Mouse (Mus musculus): ENCODE measurements around the gene Glrx5.

The Glrx5 gene

DNA sequence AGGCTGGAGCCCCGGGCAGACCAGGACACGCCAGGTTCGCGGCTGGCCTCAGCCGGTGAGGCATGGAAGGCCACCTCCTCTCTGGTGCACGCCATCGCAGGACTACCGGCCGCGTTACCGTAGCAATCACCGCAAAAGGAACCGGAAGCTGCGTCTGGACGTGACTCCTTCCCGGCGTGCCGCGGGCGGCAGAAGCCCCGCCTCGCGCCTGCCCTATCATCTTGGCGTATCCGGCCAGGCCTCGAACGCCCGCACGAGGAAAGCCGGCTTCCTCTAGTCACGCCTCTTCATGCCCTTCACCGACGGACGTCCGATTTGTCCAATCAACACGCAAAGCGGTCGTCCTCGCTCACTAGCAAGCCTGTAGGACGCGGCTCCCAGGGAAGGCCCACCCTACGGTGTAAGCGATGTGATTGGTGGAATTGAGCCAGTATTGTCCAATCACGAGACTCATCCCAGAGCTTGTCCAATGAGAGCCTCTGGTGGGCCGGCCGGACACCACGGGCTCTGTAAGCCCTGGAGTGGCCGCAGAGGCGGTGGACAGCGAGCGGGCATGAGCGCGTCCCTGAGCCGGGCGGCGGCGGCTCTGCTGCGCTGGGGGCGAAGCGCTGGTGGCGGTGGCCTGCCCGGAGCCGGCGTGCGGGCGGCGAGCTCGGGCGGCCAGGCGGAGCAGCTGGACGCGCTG, at the start of gene Glrx5:
TSS of gene Glrx5 (plus strand) at position 542 of the 685 bp plus-strand sequence.
- in situ Hi-C loops (cut with MboI): loop anchor here (25.0 kb wide), 1 partner anchor 295 kb away; no protein-coding TSS in a partner anchor

- in situ Hi-C loops (cut with MboI): no loop called here
Observed at GRCm38 (mm10) chr12:104983476-104983875, 49.0 kb upstream of the Glrx5 start.

GRCm38 (mm10) chr12:104985088-104985487, 47.4 kb upstream of the Glrx5 start:
- in situ Hi-C loops (cut with MboI): no loop called here

GRCm38 (mm10) chr12:104986001-104986400, 46.5 kb upstream of the Glrx5 start:
- in situ Hi-C loops (cut with MboI): no loop called here

GRCm38 (mm10) chr12:104986781-104987180, 45.7 kb upstream of the Glrx5 start:
- in situ Hi-C loops (cut with MboI): no loop called here

DNA sequence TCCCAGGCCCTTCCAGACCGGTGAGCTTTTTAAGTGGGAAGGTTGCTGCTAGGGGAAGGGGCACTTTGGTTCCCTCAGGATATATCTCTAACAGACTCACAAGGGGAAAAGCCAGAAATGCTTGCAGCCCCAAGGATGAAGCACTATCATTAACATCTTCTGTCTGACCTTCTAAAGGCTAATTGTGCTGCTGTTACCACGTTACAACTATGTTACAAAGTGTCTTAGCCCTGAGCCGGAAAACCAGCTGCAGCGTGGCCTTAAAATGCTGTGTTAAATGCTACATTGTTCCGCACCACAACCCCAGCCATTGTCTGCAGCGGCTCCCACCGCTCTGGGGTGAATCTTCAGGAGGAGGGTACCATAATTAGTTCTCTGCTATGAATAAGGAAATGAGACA, 44.6 kb upstream of the Glrx5 start:
- in situ Hi-C loops (cut with MboI): no loop called here

DNA sequence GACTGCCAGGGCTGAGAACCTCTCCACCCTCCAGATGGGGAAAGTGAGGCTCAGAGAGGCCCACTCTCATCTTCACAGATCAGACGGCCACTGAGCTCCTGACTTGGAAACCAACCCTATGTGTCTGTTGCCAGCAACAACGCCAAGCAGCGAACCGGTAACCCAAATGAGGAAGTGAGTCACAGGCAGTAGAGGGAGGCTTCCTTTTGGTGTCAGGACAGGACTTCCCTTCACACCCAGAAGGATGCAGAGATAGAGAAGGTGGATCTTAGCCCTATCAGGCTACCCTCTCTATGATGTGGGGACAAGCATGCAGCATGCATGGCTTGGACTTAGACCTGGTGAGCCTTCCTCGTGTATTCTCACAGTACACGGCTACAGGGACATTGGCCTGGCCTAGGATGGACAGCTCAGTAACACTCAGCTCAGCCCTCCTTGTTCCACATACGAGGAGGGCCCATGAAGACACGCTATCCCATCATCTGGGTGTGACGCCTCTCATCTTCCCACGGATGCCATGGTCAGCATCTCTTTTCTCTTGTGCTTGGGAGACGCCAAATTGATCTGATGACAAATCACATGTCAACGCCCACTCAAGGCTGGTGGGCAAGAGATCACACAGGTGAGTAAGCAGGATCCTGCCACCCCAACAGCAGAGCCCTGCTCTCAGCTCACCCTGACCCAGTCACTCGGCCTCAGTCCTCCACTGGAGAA, 41.6 kb upstream of the Glrx5 start:
- in situ Hi-C loops (cut with MboI): no loop called here

DNA sequence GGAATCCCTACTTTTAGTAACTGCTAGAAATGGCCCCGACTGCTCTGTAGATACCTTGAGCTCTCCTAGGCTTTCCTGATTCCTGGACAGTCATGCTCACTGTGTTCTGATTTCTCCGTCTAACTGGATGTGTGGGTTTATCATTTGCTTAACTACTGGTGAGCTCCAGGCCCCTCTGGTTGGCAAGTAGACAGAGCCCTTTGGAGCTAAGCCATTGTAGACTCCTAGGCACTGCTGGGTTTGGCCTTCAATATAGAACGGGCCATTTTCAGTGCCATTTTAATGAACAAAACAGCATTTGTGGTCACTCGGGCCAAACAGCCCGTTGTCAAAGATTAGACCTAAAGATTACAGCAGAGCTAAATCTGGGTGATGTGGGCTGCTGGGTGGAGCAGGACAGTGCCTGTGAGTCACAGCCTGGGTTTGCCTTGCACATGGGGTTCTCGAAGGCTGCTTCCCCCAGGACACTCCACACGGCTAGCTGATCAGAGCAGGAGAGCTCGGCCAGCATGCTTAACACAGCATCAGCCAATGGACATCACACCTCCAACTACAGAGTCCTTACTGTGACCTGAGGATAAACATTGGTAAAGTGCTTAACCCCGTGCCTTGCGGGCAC, 40.3 kb upstream of the Glrx5 start:
- in situ Hi-C loops (cut with MboI): no loop called here

GRCm38 (mm10) chr12:104992838-104993237, 39.6 kb upstream of the Glrx5 start:
- in situ Hi-C loops (cut with MboI): no loop called here

GRCm38 (mm10) chr12:104995259-104995876, 37.1 kb upstream of the Glrx5 start:
- in situ Hi-C loops (cut with MboI): no loop called here

DNA sequence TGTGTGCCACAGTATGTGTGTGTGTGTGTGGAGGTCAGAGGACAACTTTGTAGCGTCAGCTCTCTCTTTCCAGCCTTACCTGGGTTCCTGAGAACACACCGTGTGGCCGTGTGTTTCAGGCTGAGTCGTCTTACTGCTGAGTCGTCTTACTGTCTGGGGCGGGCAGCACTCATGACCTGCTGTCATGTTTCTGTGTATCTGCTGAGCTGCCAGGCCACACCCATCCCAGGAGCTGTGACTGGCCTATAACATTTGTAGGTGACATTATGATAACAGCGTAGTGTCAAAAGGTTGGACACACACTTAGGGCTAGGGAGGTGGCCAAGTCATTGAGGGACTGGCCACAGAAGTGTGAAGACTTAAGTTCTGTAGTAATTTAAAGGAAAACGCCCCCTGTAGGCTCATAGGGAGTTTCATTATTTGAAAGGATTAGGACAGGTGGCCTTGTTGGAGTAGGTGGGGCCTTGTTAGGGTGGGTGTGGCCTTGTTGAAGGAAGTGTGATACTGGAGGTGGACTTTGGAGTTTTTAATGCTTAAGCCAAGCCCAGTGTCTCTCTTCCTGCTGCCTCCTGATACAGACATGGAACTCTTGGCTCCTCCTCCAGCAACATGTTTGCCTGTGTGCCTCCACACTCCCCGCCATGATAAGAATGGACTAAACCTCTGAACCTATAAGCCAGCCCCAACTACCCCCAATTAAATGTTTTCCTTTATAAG, 36.3 kb upstream of the Glrx5 start:
- in situ Hi-C loops (cut with MboI): no loop called here

- in situ Hi-C loops (cut with MboI): no loop called here
Observed at GRCm38 (mm10) chr12:104997159-104997558, 35.3 kb upstream of the Glrx5 start.

DNA sequence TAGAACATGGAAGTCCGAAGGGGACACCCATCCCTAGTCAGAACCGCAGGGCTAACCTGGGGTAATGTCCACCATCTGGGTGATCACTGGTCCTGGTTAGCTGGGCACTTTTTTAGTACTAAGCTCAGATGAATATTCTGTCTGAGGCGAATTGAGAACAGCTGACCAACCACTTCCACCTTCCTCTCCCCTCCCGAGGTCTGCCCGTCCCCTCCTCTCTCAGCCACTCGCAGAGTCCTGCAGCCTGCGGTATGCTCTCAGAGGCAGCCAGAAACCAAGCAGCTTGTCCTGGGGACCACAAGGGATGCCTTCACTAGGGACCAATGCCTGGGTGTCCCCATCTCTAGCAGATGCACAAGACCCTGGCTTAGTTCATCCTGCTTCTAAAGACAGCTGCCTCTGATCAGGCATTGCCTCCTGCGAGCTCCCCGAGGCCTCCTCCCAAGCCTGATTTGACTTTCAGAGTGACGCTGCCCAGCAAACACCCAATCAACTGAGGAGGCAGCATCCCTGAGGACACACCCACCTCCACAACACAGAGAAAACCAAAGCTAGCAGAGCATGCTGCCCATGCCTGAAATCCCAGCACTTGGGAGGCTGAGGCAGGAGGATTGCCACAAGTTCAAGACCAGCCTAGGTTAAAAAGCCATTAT, 34.7 kb upstream of the Glrx5 start:
- in situ Hi-C loops (cut with MboI): no loop called here

- in situ Hi-C loops (cut with MboI): no loop called here
Observed at GRCm38 (mm10) chr12:104998541-104998940, 33.9 kb upstream of the Glrx5 start.

DNA sequence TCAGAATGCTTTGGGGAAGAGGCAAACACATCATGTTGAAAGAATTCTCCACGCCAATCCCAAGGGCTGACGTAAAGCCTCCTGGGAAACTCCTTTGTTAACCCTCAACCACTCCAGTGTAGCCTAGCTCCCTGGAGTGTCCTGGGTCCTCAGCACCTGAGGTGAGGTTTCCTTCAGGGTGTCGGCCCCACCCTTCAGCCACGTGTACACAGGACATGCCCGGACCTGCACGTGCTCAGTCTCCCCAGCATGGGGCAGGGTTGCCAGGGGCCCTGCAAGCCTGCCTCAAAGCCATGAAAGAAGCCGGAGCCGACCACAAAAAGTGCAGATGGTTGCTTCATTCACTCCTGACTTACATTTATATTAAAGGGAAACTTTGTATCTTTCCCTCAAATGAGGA, 33.3 kb upstream of the Glrx5 start:
- in situ Hi-C loops (cut with MboI): no loop called here

DNA sequence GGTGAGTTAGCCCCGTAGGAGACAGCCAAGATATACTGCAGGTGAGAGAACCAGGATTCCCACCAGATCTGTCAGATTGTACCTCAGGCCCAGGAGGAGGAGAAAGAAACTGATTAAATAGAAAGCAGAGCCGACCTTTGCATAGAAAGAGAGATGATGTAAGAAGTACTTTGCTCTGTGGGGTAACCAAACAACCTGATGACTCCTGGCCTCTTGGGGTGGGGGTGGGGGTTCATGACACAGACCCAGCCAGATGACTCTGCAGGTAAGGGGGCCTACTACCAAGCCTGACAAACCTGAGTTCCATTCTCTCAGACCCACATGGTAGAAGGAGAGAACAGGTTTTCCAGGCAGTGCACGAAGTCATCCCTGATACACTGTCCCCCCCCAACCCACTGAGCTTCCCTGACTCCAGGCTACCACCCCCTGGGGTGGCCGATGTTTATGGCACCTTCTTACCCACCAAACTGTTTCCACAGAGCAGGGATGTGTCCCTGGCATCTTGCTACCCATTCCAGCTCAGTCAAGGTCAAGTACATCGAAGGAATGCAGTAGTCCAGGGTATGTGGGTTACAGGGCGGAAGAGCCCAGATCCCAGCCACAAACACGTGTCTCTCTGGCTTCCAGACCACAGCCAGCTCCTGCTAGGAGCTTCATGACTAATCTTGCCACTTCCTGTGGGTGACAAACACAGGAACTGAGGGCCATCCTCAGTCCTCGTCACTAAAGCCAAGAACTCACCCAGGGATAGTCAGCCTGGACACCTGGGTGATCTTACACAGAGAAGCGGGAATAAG, 31.8 kb upstream of the Glrx5 start:
- in situ Hi-C loops (cut with MboI): no loop called here

DNA sequence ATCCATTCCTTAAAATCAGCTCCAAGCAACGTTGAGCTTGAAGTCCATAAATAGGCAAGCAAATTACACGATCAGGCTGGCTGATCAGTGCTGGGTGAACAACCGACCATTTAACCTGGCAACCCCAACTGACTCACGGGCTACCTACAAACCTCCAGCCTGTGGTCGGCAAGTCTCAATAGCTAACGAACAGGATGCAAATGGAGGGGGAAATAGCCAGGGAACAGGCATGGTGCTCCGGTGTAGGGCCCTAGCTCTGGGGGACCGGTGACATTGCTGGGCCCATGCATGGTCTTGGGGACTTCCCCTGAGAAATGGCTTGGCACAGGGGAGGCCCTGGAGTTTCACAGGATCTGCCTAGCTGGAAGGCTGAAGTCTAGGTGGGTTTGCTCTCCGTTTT, 31.2 kb upstream of the Glrx5 start:
- in situ Hi-C loops (cut with MboI): no loop called here

- in situ Hi-C loops (cut with MboI): no loop called here
Observed at GRCm38 (mm10) chr12:105002340-105003132, 30.0 kb upstream of the Glrx5 start.

- in situ Hi-C loops (cut with MboI): no loop called here
Observed at GRCm38 (mm10) chr12:105003158-105003557, 29.3 kb upstream of the Glrx5 start.

DNA sequence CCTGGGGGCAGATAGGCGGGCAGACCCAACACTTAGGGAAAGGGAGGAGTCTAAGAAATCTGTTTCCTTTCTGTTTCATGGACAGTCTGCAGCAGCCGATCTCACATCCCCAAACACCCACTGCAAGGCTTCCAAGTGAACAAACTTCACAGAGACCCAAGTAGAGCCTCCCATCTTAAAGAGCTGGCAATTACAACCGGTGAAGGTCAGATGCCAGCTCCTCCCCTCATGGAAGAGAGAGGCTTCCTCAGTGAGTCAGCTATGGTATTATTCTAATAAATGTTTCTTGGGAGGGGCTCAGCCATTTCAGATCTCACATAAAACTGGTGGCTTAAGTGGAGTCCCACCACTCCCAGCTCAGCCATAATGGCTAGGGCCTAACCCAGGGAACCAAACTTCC, 28.8 kb upstream of the Glrx5 start:
- in situ Hi-C loops (cut with MboI): no loop called here

Data from mature B cell (primary cell).